7 mouse cellular contexts compared by ENCODE assay signal in the genomic region with DNA sequence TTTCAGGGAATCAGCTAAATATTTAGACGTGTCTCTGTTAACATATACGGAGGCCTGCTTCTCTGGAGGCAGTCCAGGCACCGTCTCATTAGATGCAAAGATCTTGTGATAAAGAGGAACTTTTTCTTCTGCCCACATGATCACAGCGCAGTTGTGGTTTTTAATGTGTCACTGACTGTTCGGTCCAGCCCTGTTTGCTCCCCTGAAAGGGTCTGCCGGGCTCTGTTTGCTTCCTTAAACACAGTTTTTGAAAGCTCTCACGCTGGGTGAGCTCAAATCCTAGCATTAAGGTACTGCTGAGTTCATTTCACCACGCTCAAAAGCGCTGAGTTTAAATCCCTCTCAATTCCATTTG. TPM values are rescaled to one million over a fixed set of nuclear protein-coding genes. Genes with fewer than 3 reads are reported as not detected.
DNase-seq lines count a peak whose midpoint lies in the region; ATAC-seq and TF ChIP-seq lines count a peak whose summit lies in the region.

No protein-coding gene starts in this region.

- WGBS in spleen, adult 2 months: 11% methylated on average over 9 of the region's 9 CpGs
- 2% methylated on average over 9 of the region's 9 CpGs for WGBS in forebrain, embryonic 15.5 days
- WGBS in lung, postnatal 0 days: 18% methylated on average over 9 of the region's 9 CpGs
- WGBS in stomach, embryonic 15.5 days: 10% methylated on average over 9 of the region's 9 CpGs

- no peaks in the 10 kb centered on the region for H3K9me3 ChIP-seq in forebrain, embryonic 15.5 days
- H3K9me3 ChIP-seq in lung, postnatal 0 days (ENCODE audit: low read length): no peaks in the 10 kb centered on the region
- H3K9me3 ChIP-seq in stomach, embryonic 15.5 days: no peaks in the 10 kb centered on the region

- no peak for TF ChIP-seq CTCF in spleen, adult 2 months (IDR thresholded peaks at IDR 0.05; ENCODE audit: extremely low read depth, insufficient read depth, insufficient read length, insufficient replicate concordance)
- no peak for TF ChIP-seq CTCF in lung, postnatal 0 days (IDR thresholded peaks at IDR 0.05)

- peak; percentile 12 to 18 for DNase-seq in spleen, adult 2 months (ENCODE audit: low read depth in 1 of 2, low spot score in 2 of 2)
- DNase-seq in spleen, adult 12 weeks (ENCODE audit: low spot score): no peak
- peak; percentile 34 for DNase-seq in lung, postnatal 0 days (ENCODE audit: low spot score)
- DNase-seq in ovary, postnatal 14 days (ENCODE audit: low spot score): no peak
- DNase-seq in kidney, adult 8-10 months: no peak

- H3K4me2 ChIP-seq in forebrain, embryonic 15.5 days (replicated peaks): peak overlapping the region; percentile 37; the same call in 1 of the 2 replicates
- H3K4me2 ChIP-seq in lung, postnatal 0 days (replicated peaks; ENCODE audit: low read depth, low read length): no peak overlapping the region
- peak overlapping the region; percentile 40; the same call in 1 of the 2 replicates for H3K4me2 ChIP-seq in stomach, embryonic 15.5 days

- H3K4me1 ChIP-seq in spleen, adult 2 months (ENCODE audit: control insufficient read depth, insufficient read depth, insufficient read length): peaks cover 2% of the 10 kb centered on the region; the same call in 1 of the 2 replicates
- H3K4me1 ChIP-seq in forebrain, embryonic 15.5 days: peaks cover 32% of the 10 kb centered on the region
- H3K4me1 ChIP-seq in lung, postnatal 0 days (ENCODE audit: insufficient read depth, low read depth, low read length): no peaks in the 10 kb centered on the region
- peaks cover 16% of the 10 kb centered on the region for H3K4me1 ChIP-seq in stomach, embryonic 15.5 days

- ATAC-seq in forebrain, embryonic 15.5 days (replicated peaks): peak; percentile 39; the same call in 1 of the 2 replicates
- ATAC-seq in lung, postnatal 0 days: no peak
- ATAC-seq in stomach, embryonic 15.5 days (ENCODE audit: insufficient read depth, low FRiP score, low read depth): no peak

- TF ChIP-seq POLR2A in spleen, adult 2 months (IDR thresholded peaks at IDR 0.05; ENCODE audit: low read depth, low read length): no peak

- no peak overlapping the region for H3K9ac ChIP-seq in forebrain, embryonic 15.5 days (replicated peaks)
- no peak overlapping the region for H3K9ac ChIP-seq in lung, postnatal 0 days (replicated peaks; ENCODE audit: low read depth)
- H3K9ac ChIP-seq in stomach, embryonic 15.5 days: no peak overlapping the region

- TF ChIP-seq EP300 in lung, postnatal 0 days (IDR thresholded peaks at IDR 0.05): no peak

- no peaks in the 10 kb centered on the region for H3K36me3 ChIP-seq in spleen, adult 2 months (ENCODE audit: control insufficient read depth, insufficient read depth, low read length)
- H3K36me3 ChIP-seq in forebrain, embryonic 15.5 days: no peaks in the 10 kb centered on the region
- no peaks in the 10 kb centered on the region for H3K36me3 ChIP-seq in lung, postnatal 0 days (ENCODE audit: insufficient read depth, low read length)
- H3K36me3 ChIP-seq in stomach, embryonic 15.5 days: no peaks in the 10 kb centered on the region

- no peak overlapping the region for H3K27ac ChIP-seq in spleen, adult 2 months (ENCODE audit: insufficient read depth, low read length)
- H3K27ac ChIP-seq in forebrain, embryonic 15.5 days (replicated peaks): no peak overlapping the region
- no peak overlapping the region for H3K27ac ChIP-seq in lung, postnatal 0 days (ENCODE audit: low read length)
- H3K27ac ChIP-seq in stomach, embryonic 15.5 days: peak overlapping the region; percentile 16; the same call in 1 of the 2 replicates

- no peak overlapping the region for H3K4me3 ChIP-seq in spleen, adult 2 months (ENCODE audit: extremely low read depth, insufficient read depth, insufficient read length)
- H3K4me3 ChIP-seq in forebrain, embryonic 15.5 days: no peak overlapping the region
- H3K4me3 ChIP-seq in lung, postnatal 0 days (ENCODE audit: low read depth, low read length): no peak overlapping the region
- H3K4me3 ChIP-seq in stomach, embryonic 15.5 days (replicated peaks): no peak overlapping the region

- no peaks in the 10 kb centered on the region for H3K27me3 ChIP-seq in spleen, adult 2 months (ENCODE audit: control insufficient read depth, insufficient read depth, low read length)
- H3K27me3 ChIP-seq in forebrain, embryonic 15.5 days: no peaks in the 10 kb centered on the region
- no peaks in the 10 kb centered on the region for H3K27me3 ChIP-seq in lung, postnatal 0 days (replicated peaks; ENCODE audit: insufficient read depth, low read length)
- H3K27me3 ChIP-seq in stomach, embryonic 15.5 days (replicated peaks): no peaks in the 10 kb centered on the region

RNA-seq across cellular contexts. Expression of gene Cdk15, which starts 59.3 kb away (rescaled TPM):
- 0.05 TPM in 1 of 2 replicates, not detected in the other for polyA plus RNA-seq in spleen, adult 2 months (2012; rRNA removed)
- polyA plus RNA-seq in forebrain, embryonic 15.5 days (2015; fragmentation: Nextera tagmentation; extraction: Ambion mirVana): 0.20 and 0.47 TPM in 2 replicates
- polyA plus RNA-seq in lung, postnatal 0 days (2015; fragmentation: Nextera tagmentation; extraction: Ambion mirVana): 0.13 and 0.35 TPM in 2 replicates
- 0.18 and 0.35 TPM in 2 replicates for polyA plus RNA-seq in stomach, embryonic 15.5 days (2015; fragmentation: Nextera tagmentation; extraction: Ambion mirVana)

Comparison
In these comparisons a context has a peak if more than half of its experiments do, and no peak if none do; other contexts are left out.
1. DNase-seq: peak in spleen, adult 2 months (2 of 2) and lung, postnatal 0 days (single experiment); none in spleen, adult 12 weeks (single experiment), ovary, postnatal 14 days (single experiment) and kidney, adult 8-10 months (0 of 2).